Mouse (Mus musculus) hematopoietic multipotent progenitor cell, adult 10-12 weeks (in vitro differentiated cells): ENCODE results near the gene Tas2r103. TPM values are rescaled to one million over a fixed set of nuclear protein-coding genes. Genes with fewer than 3 reads are reported as not detected.

Source experiments
- polyA plus RNA-seq: library from polyadenylated mRNA; stranded (reverse); fragments of >175 nt; gene quantifications from 2 replicates; pipeline ENCODE4 v1.2.3, GENCODE M21; 2012; ENCODE audit warnings: low replicate concordance

Tas2r103 gene
- polyA plus RNA-seq, result not detected in 2 replicates

GRCm38 (mm10) chr6:133037001-133037400, at the start of gene Tas2r103:
Gene Tas2r103, minus strand, starts transcription at chr6:133037101.

GRCm38 (mm10) chr6:133055716-133056115, 18.8 kb upstream of the Tas2r103 start, which contains the start of gene Tas2r140:
Gene Tas2r140, minus strand, starts transcription at chr6:133055816.

Other genes with a start within 250 kb of the Tas2r103 start
- not detected in 2 replicates for gene Tas2r117, start 234.3 kb downstream of the Tas2r103 start, polyA plus RNA-seq
- gene Tas2r123, start 190.0 kb downstream of the Tas2r103 start, polyA plus RNA-seq, result not detected in 2 replicates
- gene Tas2r116, start 181.7 kb downstream of the Tas2r103 start, polyA plus RNA-seq, result not detected in 2 replicates
- gene Tas2r110, start 169.1 kb downstream of the Tas2r103 start, polyA plus RNA-seq, result not detected in 2 replicates
- not detected in 2 replicates for gene Tas2r113, start 144.1 kb downstream of the Tas2r103 start, polyA plus RNA-seq
- gene Tas2r125, start 127.5 kb downstream of the Tas2r103 start, polyA plus RNA-seq, result not detected in 2 replicates
- gene Tas2r129, start 86.0 kb downstream of the Tas2r103 start, polyA plus RNA-seq, result not detected in 2 replicates
- not detected in 2 replicates for gene Tas2r131, start 79.2 kb downstream of the Tas2r103 start, polyA plus RNA-seq
- gene Tas2r109, start 56.1 kb downstream of the Tas2r103 start, polyA plus RNA-seq, result not detected in 2 replicates
- not detected in 2 replicates for gene Tas2r140, start 18.7 kb upstream of the Tas2r103 start, polyA plus RNA-seq
- 57.3 and 164 TPM in 2 replicates for gene Smim10l1, start 67.8 kb upstream of the Tas2r103 start, polyA plus RNA-seq